Mouse (Mus musculus) colon, adult 2 months (tissue): ENCODE measurements around the gene Btbd6. TPM values are rescaled to one million over a fixed set of nuclear protein-coding genes. Genes with fewer than 3 reads are reported as not detected.

Source experiments
- polyA plus RNA-seq: library from polyadenylated mRNA; depleted of rRNA; stranded (reverse); fragments of >200 nt; gene quantifications from 2 replicates; pipeline ENCODE4 v1.2.3, GENCODE M21; 2012; rRNA removed

The Btbd6 gene
- polyA plus RNA-seq: 106 and 114 TPM in 2 replicates

DNA sequence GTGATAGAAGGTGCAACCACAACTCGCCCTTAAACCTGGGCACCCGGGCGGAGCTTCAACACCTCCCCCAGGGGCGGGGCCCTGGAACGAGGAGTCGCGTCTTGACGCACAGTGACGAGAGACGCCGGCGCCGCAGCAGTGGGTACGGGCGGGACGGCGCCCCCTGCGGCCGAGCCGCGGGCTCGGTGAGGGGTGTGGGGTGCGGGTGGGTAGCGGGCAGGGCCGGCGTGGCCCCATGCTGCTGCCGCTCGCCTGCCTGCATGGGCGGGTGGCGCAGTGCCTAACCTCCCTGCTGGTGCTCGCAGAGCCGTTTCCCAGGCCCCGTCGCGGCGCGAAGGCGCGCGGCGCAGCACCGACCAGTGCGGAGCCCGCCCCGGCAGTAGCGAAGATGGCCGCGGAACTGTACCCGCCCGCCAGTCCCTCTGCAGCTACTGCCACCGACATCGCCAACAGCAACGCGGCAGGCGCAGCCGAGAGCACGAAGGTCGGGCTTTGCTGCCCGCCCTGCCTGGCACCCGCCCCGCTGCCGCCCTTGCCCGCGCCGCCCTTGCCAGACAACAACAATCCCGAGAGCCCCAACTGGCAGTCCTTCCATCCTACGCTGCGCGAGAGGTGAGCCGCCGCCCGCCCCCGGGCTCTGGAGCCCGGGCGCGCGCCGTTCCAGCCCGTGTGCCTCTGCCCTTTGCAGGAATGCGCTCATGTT lies at the start of gene Btbd6:
TSS of gene Btbd6 (plus strand) at position 112 of the 703 bp plus-strand sequence.

DNA sequence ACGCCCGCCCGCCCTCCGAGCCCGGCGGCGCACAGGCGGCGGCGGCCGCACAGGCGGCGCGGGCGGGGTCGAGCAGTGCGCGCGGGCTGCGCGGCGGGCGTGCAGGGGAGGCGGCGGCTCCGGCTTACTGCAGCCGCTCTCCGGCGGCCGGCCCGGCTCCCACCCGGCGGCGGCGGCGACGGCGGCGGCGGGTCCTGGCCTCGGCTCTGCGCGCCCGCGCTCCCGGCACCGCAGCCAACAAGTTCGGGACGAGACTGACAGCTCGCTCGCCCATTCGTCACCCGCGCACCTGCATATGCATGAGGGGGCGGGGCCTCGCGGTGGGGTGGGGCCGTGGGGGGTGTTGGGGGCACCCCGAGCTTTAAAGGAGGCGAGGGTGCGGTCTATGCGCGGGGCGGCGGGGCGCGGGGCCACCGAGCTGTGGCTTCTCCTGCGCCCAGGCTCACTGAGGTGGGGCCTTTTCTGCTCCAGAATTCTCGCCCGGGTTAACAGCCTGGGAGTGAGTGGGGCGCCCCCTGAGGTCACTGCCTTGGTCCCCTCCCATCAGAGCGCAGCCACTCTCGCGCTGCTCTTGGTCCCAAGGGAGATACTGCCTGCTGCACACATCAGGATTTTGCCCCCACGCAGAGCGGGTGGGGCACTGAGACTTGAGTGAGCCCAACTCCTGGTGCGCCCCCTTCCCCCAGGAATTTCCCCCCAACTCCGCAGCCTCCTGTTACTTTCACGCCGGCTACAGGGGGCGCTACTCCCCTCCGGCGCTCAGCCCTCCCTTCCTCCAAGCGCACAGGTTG lies 46.5 kb upstream of the Btbd6 start, which contains the start of gene Jag2:
TSS of gene Jag2 (minus strand) at position 215 of the 791 bp plus-strand sequence.

DNA sequence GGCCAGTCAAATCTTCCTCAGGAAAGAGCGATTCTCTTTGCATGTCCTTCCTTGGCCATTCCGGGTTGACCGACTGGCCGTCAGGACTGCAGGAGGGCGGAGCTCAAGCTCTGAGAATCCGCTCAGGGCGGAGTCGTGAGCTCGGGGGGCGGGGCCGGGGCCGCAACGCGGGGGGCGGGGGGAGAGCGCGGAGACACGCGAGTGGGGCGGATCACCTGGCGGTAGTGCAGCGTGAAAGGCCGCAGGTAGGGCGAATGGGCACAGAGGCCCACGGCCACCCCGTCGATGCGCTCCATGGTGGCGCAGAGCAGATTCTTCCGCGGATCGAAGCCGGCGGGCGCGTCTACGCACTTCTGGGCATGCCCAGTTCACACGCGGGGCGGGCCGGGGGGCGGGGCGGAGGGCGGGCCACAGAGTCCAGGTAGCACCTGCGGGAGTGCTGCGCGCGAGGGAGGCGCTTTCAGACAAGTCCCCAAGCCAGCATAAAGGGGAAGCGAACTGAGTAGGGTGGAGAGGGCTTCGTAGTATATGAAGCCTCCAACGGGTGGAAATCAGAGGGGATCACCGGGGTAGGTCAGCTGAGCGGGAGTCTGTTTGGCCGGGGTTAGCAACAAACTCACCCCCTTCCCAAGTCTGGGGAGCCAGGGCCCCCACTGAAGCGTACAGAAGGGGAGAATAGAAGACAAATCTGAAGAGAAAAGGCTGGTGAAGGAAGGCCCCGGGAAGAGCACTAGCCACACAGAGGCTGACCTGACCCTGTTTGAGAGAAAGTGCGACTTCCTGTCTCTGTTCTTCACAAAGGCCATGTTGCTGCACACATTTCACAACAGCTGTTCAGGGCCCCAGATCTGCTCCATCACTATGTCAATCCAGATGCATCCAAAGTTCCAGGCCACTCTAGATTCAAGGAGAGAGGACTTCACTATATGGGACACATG lies 34.2 kb upstream of the Btbd6 start, which contains the start of gene Nudt14:
TSS of gene Nudt14 (minus strand) at position 349 of the 938 bp plus-strand sequence.

DNA sequence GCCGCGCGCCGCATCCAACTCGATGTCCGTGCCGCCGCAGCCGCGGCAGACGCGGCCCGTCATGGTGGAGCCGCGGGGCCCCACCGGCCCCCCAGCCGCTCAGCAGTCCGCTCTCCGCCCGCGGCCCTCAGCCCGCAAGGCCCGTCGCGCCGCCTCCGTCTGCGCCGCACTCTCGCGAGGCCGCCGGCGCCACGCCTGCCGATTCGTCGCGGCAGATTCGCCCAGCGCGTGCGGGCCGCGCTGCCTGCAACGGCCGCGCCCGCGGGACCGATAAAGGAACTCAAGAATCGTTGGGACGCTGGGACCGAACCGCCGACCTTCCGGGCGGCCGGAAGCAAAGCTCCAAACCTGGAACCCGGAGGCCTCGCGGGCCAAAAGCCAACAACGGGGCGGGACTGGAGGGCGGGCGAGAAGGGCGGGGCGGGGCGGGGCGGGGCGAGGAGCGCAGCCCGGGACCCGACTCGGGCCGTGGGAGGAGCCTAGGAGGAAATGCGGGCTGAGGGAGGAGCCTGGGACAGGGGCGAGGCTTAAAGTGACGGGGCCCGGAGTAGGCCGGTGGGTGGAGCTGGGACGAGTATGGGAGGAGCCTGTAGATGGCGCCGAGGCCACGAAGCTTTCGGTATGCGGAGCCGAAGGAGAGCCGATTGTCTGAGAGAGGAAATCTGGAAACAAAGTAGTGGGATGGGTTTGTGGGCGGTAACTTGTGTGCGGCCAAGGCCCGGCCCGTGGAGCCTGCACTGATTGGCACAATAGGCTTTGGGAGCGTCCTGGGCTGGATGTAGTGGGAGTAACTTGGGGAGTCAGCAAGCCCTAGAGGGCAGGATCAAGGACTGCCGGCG lies 24.2 kb downstream of the Btbd6 start, which contains the start of gene Brf1:
TSS of gene Brf1 (minus strand) at position 411 of the 839 bp plus-strand sequence.

DNA sequence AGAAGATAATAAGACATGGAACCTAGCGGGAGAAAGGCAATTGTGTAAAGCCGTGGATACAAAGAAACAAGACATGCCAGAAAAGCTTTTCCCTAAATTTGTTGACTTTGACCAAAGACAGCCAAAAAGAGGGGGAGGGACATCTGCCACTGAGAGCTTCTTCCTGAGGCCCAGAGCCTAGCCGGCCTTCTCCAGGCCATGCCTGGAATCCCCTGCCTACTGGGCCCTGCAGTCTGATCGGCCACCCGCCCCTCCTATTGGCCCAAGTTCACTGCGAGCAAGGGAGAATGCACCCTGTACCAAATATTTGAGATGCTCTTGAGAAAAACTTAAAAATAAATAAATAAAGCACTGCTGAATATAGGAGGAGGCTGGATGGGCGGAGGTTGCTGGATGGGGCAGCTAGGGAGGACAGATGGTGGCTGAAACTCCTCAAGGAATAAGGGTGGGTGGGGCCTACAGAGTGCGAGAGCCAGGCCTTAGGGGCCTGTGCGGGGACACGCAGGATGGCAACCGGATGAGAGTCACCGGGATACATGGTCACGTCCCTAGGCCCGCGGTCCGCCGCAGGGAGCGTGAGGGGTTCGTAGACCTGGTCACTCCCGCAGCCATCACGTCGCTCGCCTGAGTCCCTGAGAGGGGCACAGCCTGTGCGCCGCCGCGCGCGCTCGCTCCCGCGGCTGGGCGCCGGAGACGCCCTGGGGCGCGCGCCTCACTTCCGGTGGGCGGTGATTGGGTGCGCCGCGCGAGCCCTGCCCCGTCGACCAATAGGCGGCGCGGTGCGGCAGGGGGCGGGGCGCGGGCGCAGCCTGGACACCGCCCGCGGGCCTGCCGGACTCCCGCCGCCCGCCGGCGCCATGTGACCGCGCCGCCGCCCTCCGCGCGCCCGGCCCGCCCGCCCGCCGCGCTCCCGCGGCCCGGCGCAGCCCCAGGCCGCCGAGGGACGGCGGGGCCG lies 37.6 kb downstream of the Btbd6 start, which contains the start of gene Pacs2:
TSS of gene Pacs2 (plus strand) at position 905 of the 955 bp plus-strand sequence.

Other genes starting within 250 kb of the Btbd6 start
- 25.8 and 31.1 TPM in 2 replicates for gene Pld4, start 215.8 kb upstream of the Btbd6 start, polyA plus RNA-seq
- gene Ahnak2, start 173.8 kb upstream of the Btbd6 start, polyA plus RNA-seq: 15.6 and 16.6 TPM in 2 replicates
- 4.2 and 4.8 TPM in 2 replicates for gene Clba1, start 167.5 kb upstream of the Btbd6 start, polyA plus RNA-seq
- 20.8 and 21.0 TPM in 2 replicates for gene Cdca4, start 147.1 kb upstream of the Btbd6 start, polyA plus RNA-seq
- gene Gpr132, start 108.3 kb upstream of the Btbd6 start, polyA plus RNA-seq: 3.7 and 4.6 TPM in 2 replicates
- 11.8 and 14.3 TPM in 2 replicates for gene Jag2, start 46.7 kb upstream of the Btbd6 start, polyA plus RNA-seq
- 62.1 and 75.8 TPM in 2 replicates for gene Nudt14, start 34.4 kb upstream of the Btbd6 start, polyA plus RNA-seq
- gene Brf1, start 24.2 kb downstream of the Btbd6 start, polyA plus RNA-seq: 109 and 158 TPM in 2 replicates
- 39.5 and 41.1 TPM in 2 replicates for gene Pacs2, start 38.0 kb downstream of the Btbd6 start, polyA plus RNA-seq
- gene Tex22, start 98.0 kb downstream of the Btbd6 start, polyA plus RNA-seq: 0.16 and 0.33 TPM in 2 replicates
- 50.8 and 74.8 TPM in 2 replicates for gene Mta1, start 121.8 kb downstream of the Btbd6 start, polyA plus RNA-seq
- 194 and 207 TPM in 2 replicates for gene Crip2, start 163.8 kb downstream of the Btbd6 start, polyA plus RNA-seq
- gene Crip1, start 169.8 kb downstream of the Btbd6 start, polyA plus RNA-seq: 2,942 and 3,172 TPM in 2 replicates
- 21.6 and 32.9 TPM in 2 replicates for gene Tedc1, start 179.9 kb downstream of the Btbd6 start, polyA plus RNA-seq
- gene Tmem121, start 209.4 kb downstream of the Btbd6 start, polyA plus RNA-seq: 2.1 and 2.7 TPM in 2 replicates